Mouse (Mus musculus): ENCODE results near the gene Hsdl1. TPM values are rescaled to one million over a fixed set of nuclear protein-coding genes. Genes with fewer than 3 reads are reported as not detected.

The Hsdl1 gene
- polyA plus RNA-seq, 1 experiment from 2014 or later: 97.2 TPM

DNA sequence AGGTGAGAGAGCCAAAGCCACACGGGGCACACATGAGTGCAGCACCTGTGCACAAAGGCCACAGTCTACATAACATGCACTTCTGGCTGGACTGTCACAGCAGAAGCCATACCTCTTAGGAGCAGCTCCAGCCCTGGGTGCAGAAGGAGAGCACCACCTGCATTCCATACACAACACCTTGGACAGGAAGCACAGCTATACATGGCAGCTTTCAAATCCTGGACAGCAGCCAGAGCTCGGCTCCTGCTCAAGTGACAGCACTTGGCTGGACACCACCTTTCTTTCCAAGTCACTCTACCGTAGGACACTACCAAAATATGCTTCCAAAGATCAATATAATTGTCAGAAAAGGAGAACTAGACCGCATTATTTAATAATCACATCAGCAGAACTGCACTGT is 61.6 kb downstream of the Hsdl1 start:
- Histone ChIP-seq H3K27me3 (no peaks in the 10 kb centered on the region), H3K9ac (no peak overlapping the region), H3K36me3 (replicated peaks) (peaks cover 100% of the 10 kb centered on the region), H3K4me1 (peaks cover 15% of the 10 kb centered on the region), H3K4me2 (no peak overlapping the region), H3K9me3 (no peaks in the 10 kb centered on the region), H3K4me3 (replicated peaks) (no peak overlapping the region), H3K27ac (no peak overlapping the region)
- WGBS: 97% methylated on average over 4 of the region's 4 CpGs
- ATAC-seq (ENCODE audit: low FRiP score): no peak

Other genes with a start within 250 kb of the Hsdl1 start
- 348 and 359 TPM in 2 replicates for gene Hsbp1, start 230.7 kb downstream of the Hsdl1 start, polyA plus RNA-seq (2016; fragmentation: Nextera tagmentation; extraction: Ambion mirVana)
- 13.9 and 14.0 TPM in 2 replicates for gene Mlycd, start 180.3 kb downstream of the Hsdl1 start, polyA plus RNA-seq (2016; fragmentation: Nextera tagmentation; extraction: Ambion mirVana)
- gene Osgin1, start 141.1 kb downstream of the Hsdl1 start, polyA plus RNA-seq (2016; fragmentation: Nextera tagmentation; extraction: Ambion mirVana): 0.13 and 0.65 TPM in 2 replicates
- gene Necab2, start 128.5 kb downstream of the Hsdl1 start, polyA plus RNA-seq (2016; fragmentation: Nextera tagmentation; extraction: Ambion mirVana): 14.6 and 15.4 TPM in 2 replicates
- gene Slc38a8, start 73.5 kb downstream of the Hsdl1 start, polyA plus RNA-seq (2016; fragmentation: Nextera tagmentation; extraction: Ambion mirVana): 0.20 TPM in 1 of 2 replicates, not detected in the other
- 89.7 and 92.4 TPM in 2 replicates for gene Mbtps1, start 16.4 kb downstream of the Hsdl1 start, polyA plus RNA-seq (2016; fragmentation: Nextera tagmentation; extraction: Ambion mirVana)
- 0.21 and 0.26 TPM in 2 replicates for gene Dnaaf1, start 52 bp upstream of the Hsdl1 start, polyA plus RNA-seq (2016; fragmentation: Nextera tagmentation; extraction: Ambion mirVana)
- gene Taf1c, start 30.0 kb upstream of the Hsdl1 start, polyA plus RNA-seq (2016; fragmentation: Nextera tagmentation; extraction: Ambion mirVana): 14.7 and 15.9 TPM in 2 replicates
- gene Adad2, start 37.6 kb upstream of the Hsdl1 start, polyA plus RNA-seq (2016; fragmentation: Nextera tagmentation; extraction: Ambion mirVana): 0.09 and 0.13 TPM in 2 replicates
- gene Kcng4, start 60.5 kb upstream of the Hsdl1 start, polyA plus RNA-seq (2016; fragmentation: Nextera tagmentation; extraction: Ambion mirVana): 0.06 and 0.08 TPM in 2 replicates
- 0.47 and 1.0 TPM in 2 replicates for gene Wfdc1, start 91.2 kb upstream of the Hsdl1 start, polyA plus RNA-seq (2016; fragmentation: Nextera tagmentation; extraction: Ambion mirVana)
- 0.26 and 0.87 TPM in 2 replicates for gene Atp2c2, start 124.8 kb upstream of the Hsdl1 start, polyA plus RNA-seq (2016; fragmentation: Nextera tagmentation; extraction: Ambion mirVana)
- 10.9 and 12.7 TPM in 2 replicates for gene Tldc1, start 203.2 kb upstream of the Hsdl1 start, polyA plus RNA-seq (2016; fragmentation: Nextera tagmentation; extraction: Ambion mirVana)

Measured in forebrain, embryonic 12.5 days (tissue).